Mouse (Mus musculus) ovary, postnatal 14 days (tissue): Measurements from ENCODE around the gene Apold1.

ENCODE experiments used
- DNase-seq: peaks from one replicate; pipeline ENCODE4 v3.0.0; 2022; ENCODE audit warnings: low spot score

Apold1 gene

DNA sequence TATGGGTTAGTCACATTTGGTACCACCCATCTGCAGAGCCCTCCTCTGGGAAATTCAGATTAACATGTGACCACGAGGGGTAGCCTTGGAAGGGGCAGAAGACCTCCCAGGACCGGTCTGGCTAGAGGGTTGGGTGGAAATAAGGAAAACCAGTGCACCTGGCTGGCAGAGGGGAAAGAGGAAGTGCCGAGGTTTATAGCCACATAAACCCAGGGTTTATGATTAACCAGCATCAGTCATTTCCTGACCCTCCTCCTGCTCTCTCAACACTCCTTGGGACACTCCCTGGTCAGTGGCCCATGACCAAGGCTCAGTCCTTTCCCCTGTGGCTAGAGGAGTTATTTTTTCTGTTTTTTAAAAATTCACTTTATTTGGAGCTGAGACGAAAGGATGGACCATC is 47.7 kb downstream of the Apold1 start:
- no peak for DNase-seq
